Mouse (Mus musculus) ES-Bruce4 (cell line): ENCODE data around the gene Gm28308. TPM values are rescaled to one million over a fixed set of nuclear protein-coding genes. Genes with fewer than 3 reads are reported as not detected.

Experiments
- H3K27ac ChIP-seq: 2 replicates; pipeline ENCODE4 v1.5.1; 2012; ENCODE audit warnings: low read length, inconsistent platforms; ENCODE audit not compliant: insufficient read depth
- H3K27me3 ChIP-seq: 2 replicates; pipeline ENCODE4 v1.6.1; 2012; ENCODE audit warnings: mild to moderate bottlenecking, low read length, inconsistent platforms; ENCODE audit not compliant: control insufficient read depth, poor library complexity, insufficient read depth, severe bottlenecking
- H3K36me3 ChIP-seq: 2 replicates; pipeline ENCODE4 v1.6.1; 2012; ENCODE audit warnings: inconsistent platforms, mild to moderate bottlenecking, low read length, moderate library complexity; ENCODE audit not compliant: control insufficient read depth, poor library complexity, insufficient read depth, severe bottlenecking
- H3K4me1 ChIP-seq: one replicate; pipeline ENCODE4 v1.8.1; 2011; ENCODE audit warnings: low read length; ENCODE audit not compliant: control insufficient read depth, insufficient read depth
- H3K4me3 ChIP-seq: 2 replicates; pipeline ENCODE4 v1.5.1; 2011; ENCODE audit warnings: low read depth, mild to moderate bottlenecking, low read length
- H3K9ac ChIP-seq: 2 replicates; pipeline ENCODE4 v1.6.1; 2012; ENCODE audit warnings: low read depth, mild to moderate bottlenecking, inconsistent platforms; ENCODE audit not compliant: poor library complexity, severe bottlenecking
- H3K9me3 ChIP-seq: replicated peaks from 2 replicates; pipeline ENCODE4 v1.6.1; 2012; ENCODE audit warnings: mild to moderate bottlenecking, low read length, inconsistent platforms; ENCODE audit not compliant: control insufficient read depth, poor library complexity, insufficient read depth, severe bottlenecking
- CTCF ChIP-seq: IDR thresholded peaks from one replicate; pipeline ENCODE4 v1.8.1; 2011; ENCODE audit warnings: low read depth, low read length
- EP300 ChIP-seq: IDR thresholded peaks from 2 replicates; pipeline ENCODE4 v1.6.1; 2011; ENCODE audit warnings: low read depth, low read length; ENCODE audit not compliant: insufficient read depth
- POLR2A ChIP-seq: IDR thresholded peaks from one replicate; pipeline ENCODE4 v1.8.1; 2011; ENCODE audit warnings: low read length; ENCODE audit not compliant: insufficient read depth
- polyA plus RNA-seq: library from polyadenylated mRNA; stranded (reverse); fragments of >200 nt; gene quantifications from 2 replicates; pipeline ENCODE4 v1.2.4, GENCODE M21; 2011; ENCODE audit warnings: low read depth; ENCODE audit not compliant: missing spikeins, insufficient read depth, insufficient read length

The Gm28308 gene
- polyA plus RNA-seq, 1 experiment = not detected

DNA sequence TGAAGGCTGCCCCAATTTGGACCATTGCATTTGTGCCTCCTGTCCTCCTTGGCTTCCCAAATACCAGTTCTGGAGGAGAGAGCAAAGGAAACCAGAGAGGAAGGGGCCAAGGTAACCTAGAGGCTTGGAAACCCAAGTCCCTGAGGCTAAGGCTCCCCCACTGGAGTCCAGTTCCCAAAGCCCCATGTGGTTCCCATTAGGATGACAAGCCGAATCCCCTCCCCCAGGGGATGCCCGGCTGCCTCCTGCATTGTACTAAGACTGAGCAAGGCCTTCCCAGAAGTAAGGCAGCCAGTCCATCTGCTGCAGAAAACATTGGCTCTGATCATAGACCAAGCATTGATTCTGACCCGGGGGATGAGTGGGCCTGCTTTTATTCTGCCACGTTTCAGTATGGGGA, 41.8 kb downstream of the Gm28308 start:
- Histone ChIP-seq H3K27ac (no peak overlapping the region), H3K9ac (no peak overlapping the region), H3K9me3 (no peaks in the 10 kb centered on the region), H3K36me3 (no peaks in the 10 kb centered on the region), H3K27me3 (peaks cover 56% of the 10 kb centered on the region), H3K4me1 (no peaks in the 10 kb centered on the region), H3K4me3 (no peak overlapping the region)
- no peak for TF ChIP-seq POLR2A
- no peak for TF ChIP-seq CTCF
- no peak for TF ChIP-seq EP300

DNA sequence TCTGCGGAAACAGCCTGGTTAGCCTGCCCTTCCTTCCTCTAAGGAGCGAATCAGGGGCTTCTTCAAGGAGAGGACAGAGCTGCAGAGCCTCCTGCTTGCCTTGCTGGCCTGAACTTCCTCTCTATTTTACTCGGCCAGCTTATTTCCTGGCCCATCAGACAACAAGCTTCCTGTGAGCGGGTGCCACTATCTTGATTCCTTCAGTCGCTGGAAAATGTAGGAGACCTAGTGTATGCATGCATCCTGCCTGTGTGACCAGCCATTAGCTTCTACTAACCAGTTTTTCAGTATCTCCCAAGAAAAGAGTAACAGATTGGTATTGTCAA, 42.3 kb downstream of the Gm28308 start:
- TF ChIP-seq EP300 = no peak
- no peak for TF ChIP-seq CTCF
- no peak for TF ChIP-seq POLR2A
- Histone ChIP-seq H3K9ac (no peak overlapping the region), H3K4me3 (no peak overlapping the region; the same call in 1 of the 2 replicates), H3K4me1 (no peaks in the 10 kb centered on the region), H3K27ac (no peak overlapping the region), H3K9me3 (no peaks in the 10 kb centered on the region), H3K36me3 (no peaks in the 10 kb centered on the region), H3K27me3 (peaks cover 54% of the 10 kb centered on the region)

DNA sequence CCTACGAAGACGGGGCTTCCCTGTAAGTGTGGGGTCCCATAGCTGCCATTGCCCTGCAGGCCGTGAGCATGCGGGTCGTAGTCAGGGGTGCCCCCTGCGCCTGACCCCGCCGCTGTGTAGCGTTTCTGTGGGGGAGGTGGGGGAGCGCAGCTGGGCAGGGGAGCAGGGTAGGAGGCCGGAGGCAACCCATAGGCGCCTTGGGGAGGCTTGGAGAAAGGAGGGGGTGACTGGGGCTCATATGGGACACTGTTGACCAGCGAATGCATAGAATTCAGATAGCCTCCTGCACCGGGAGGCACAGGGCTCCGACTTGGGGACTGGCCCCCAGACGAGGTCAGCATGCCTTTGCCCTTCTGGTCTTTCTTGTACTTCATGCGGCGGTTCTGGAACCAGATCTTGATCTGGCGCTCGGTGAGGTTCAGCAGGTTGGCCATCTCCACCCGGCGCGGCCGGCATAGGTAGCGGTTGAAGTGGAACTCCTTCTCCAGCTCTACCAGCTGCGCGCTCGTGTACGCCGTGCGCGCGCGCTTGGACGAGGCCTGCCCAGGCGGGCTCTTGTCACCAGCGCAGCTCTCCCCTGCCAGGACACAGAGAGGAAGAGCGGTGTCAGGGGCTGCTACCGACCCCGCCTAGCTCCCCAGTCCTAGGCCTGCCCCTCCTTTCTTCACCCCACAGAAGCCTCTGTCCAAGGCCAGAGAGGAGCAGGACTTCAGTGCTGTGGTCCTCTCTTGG, 42.8 kb downstream of the Gm28308 start:
- Histone ChIP-seq H3K9ac (no peak overlapping the region), H3K27ac (no peak overlapping the region), H3K4me1 (no peaks in the 10 kb centered on the region)

DNA sequence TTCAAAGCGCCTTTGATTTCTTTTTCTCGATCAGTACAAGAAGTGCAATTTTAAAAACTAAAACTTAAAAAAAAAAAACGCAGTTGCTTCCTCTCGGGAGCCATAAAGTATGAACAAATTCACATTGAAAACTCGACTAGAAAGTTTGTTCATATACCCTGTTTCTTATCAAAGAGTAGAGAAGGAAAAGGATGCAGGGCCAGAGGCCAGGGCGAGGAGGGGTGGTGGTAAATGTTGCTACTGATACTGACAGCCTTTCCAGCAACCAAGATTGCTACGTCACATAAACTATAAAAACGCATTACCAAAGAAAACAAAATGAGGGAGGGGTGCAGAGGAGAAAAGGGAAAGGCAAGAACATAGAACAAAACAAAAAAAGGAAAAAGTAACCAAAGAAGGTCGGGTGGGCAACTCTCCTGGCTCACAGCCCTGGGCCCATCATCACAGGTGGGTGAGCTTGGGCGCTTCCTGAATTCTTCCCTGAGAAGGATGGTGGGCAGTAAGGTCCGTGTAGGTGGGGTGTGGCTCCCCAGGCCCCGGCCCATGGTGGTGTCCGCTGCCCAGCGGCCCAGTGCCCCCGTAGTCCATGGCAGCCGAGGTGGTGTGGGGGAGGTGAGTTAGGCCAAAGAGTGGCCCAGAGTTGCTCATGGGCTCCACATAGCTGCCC, 43.5 kb downstream of the Gm28308 start:
- Histone ChIP-seq H3K4me1 (no peaks in the 10 kb centered on the region), H3K27ac (no peak overlapping the region), H3K27me3 (peaks cover 56% of the 10 kb centered on the region), H3K4me3 (no peak overlapping the region), H3K9me3 (no peaks in the 10 kb centered on the region), H3K9ac (no peak overlapping the region), H3K36me3 (no peaks in the 10 kb centered on the region)
- no peak for TF ChIP-seq EP300
- TF ChIP-seq CTCF = no peak
- TF ChIP-seq POLR2A = no peak

More for the DNA sequence above, 42.8 kb downstream of the Gm28308 start:
- H3K36me3 ChIP-seq = no peaks in the 10 kb centered on the region
- TF ChIP-seq CTCF (no peak), EP300 (no peak), POLR2A (no peak)
- H3K4me3 ChIP-seq = peak overlapping the region; percentile 47
- no peaks in the 10 kb centered on the region for H3K9me3 ChIP-seq
- peaks cover 55% of the 10 kb centered on the region for H3K27me3 ChIP-seq

DNA sequence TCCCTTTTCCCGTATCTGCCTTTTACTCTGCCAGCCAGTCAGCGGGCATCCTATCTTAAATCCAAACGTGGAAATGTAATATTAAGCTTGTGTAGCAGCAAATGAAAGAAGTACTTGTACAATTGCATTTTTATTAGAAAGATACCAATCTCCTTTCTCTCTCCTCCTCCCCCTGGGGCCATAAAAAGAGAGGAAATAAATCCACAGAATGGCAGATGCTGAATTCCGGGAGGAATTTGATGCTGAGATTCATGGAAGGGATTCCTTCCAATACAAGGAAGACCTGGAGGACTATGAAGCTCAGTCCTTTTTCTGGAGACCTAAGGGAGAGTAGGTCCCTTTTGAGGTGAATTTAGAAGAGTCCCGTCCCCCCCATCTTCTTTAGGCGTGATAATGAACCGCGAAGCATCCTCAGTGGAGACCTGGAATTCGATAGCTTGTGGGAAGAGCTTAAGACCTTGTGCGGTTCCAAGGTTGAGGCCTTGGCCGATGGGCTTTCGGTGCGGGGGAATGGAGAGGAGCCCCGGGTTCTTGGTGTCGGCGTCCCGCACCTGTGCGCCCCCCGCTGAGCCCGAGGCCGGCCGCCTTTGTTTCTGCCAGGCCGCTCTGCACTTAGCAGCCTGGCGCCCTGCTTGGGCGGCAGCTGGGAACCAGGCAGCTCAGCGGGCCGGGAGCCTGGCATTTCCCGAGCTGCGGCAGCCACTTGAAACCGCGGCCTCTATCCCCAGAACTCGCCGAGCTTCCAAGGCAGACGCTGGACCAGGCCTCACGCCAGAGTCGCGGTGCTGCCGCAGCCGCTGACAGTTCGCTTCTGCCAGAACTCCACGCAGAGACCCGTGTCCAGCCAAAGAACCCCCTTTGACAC, 44.7 kb downstream of the Gm28308 start:
- Histone ChIP-seq H3K27me3 (peaks cover 60% of the 10 kb centered on the region), H3K4me3 (no peak overlapping the region; the same call in 1 of the 2 replicates), H3K36me3 (no peaks in the 10 kb centered on the region), H3K9ac (no peak overlapping the region), H3K27ac (no peak overlapping the region), H3K9me3 (no peaks in the 10 kb centered on the region), H3K4me1 (no peaks in the 10 kb centered on the region)
- no peak for TF ChIP-seq CTCF
- TF ChIP-seq EP300 = no peak
- TF ChIP-seq POLR2A = no peak

DNA sequence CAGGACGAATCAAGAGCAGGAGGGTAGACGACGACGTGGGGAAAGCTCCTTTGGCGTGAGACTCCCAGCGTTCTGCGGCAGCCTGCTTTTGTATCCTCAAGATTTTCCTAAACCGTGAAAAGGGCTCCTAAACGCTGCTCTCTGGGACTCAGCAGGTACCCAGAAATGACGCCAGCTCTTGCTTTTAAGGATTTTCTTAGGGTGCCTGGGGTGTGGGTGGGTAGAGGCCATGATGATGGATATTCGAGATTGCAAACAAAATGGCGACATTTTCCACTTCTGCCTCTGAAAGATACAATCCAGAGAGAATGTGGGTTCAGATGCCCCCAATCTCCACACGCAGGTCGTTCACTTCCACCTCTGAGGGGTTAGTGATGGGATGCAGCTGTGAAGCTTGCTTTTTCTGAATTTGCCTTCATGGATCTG, 45.4 kb downstream of the Gm28308 start:
- no peak for TF ChIP-seq POLR2A
- TF ChIP-seq CTCF = no peak
- no peak for TF ChIP-seq EP300
- Histone ChIP-seq H3K36me3 (no peaks in the 10 kb centered on the region), H3K27me3 (peaks cover 61% of the 10 kb centered on the region), H3K4me3 (no peak overlapping the region), H3K4me1 (peaks cover 2% of the 10 kb centered on the region), H3K9ac (no peak overlapping the region), H3K27ac (no peak overlapping the region), H3K9me3 (no peaks in the 10 kb centered on the region)
